Mouse (Mus musculus): ENCODE data around the gene Insr. TPM values are rescaled to one million over a fixed set of nuclear protein-coding genes. Genes with fewer than 3 reads are reported as not detected.
"Not testable (repeated sequence)": the region's sequence is repeated elsewhere in the genome, so short reads cannot be mapped to it uniquely, and the experiment has no call there.

The Insr gene
- 56.9 and 59.0 TPM in 2 replicates for polyA plus RNA-seq (2014; fragmentation: Nextera tagmentation; extraction: Ambion mirVana)

- WGBS: under 1% methylated on average over 51 of the region's 61 CpGs
- Histone ChIP-seq H3K9me3 (ENCODE audit: control insufficient read depth, low read length) (no peaks in the 10 kb centered on the region), H3K27ac (replicated peaks in 1 of 2; ENCODE audit: control insufficient read depth in 1 of 2, insufficient read depth in 1 of 2, low read depth in 2 of 2, low read length in 2 of 2) (peak within 1 kb of the TSS; percentile 81 to 89), H3K9ac (ENCODE audit: low read length) (peak within 1 kb of the TSS; percentile 88), H3K4me2 (ENCODE audit: low read length) (peak within 1 kb of the TSS; percentile 85), H3K27me3 (ENCODE audit: control insufficient read depth, insufficient read depth, low read length) (no peaks in the 10 kb centered on the region), H3K4me1 (ENCODE audit: control insufficient read depth in 2 of 2, insufficient read depth in 2 of 2, low read length in 2 of 2) (peaks cover 7 to 37% of the 10 kb centered on the region in 2 experiments), H3K4me3 (ENCODE audit: control insufficient read depth in 1 of 2, insufficient read depth in 1 of 2, low read depth in 1 of 2, low read length in 2 of 2) (peak within 1 kb of the TSS; percentile 67 to 93), H3K36me3 (ENCODE audit: control insufficient read depth, insufficient read depth, low read length) (0 out of 2 replicates have a peak, but pooled peaks cover 4% of the 10 kb centered on the region)
- ATAC-seq (ENCODE audit: insufficient number of reproducible peaks, insufficient read depth, low FRiP score, low read depth): peak; percentile 93
These were observed at the start of gene Insr for GRCm38 (mm10) chr8:3278934-3279720. Insr (minus strand) TSS chr8:3279617.

GRCm38 (mm10) chr8:3327538-3328245, 48.3 kb upstream of the Insr start:
- Histone ChIP-seq H3K9ac (ENCODE audit: low read length) (no peak overlapping the region), H3K9me3 (ENCODE audit: control insufficient read depth, low read length) (no peaks in the 10 kb centered on the region), H3K4me1 (ENCODE audit: control insufficient read depth in 2 of 2, insufficient read depth in 2 of 2, low read length in 2 of 2) (no peaks in the 10 kb centered on the region), H3K4me3 (ENCODE audit: control insufficient read depth in 1 of 2, insufficient read depth in 1 of 2, low read depth in 1 of 2, low read length in 2 of 2) (no peak overlapping the region), H3K27me3 (ENCODE audit: control insufficient read depth, insufficient read depth, low read length) (no peaks in the 10 kb centered on the region), H3K36me3 (ENCODE audit: control insufficient read depth, insufficient read depth, low read length) (no peaks in the 10 kb centered on the region), H3K4me2 (ENCODE audit: low read length) (no peak overlapping the region), H3K27ac (replicated peaks in 1 of 2; ENCODE audit: control insufficient read depth in 1 of 2, insufficient read depth in 1 of 2, low read depth in 2 of 2, low read length in 2 of 2) (no peak overlapping the region)
- no peak for ATAC-seq (ENCODE audit: insufficient number of reproducible peaks, insufficient read depth, low FRiP score, low read depth)
- 55% methylated on average over 8 of the region's 8 CpGs for WGBS

- 80% methylated on average over 1 of the region's 1 CpGs for WGBS
These were observed 47.6 kb upstream of the Insr start for GRCm38 (mm10) chr8:3327056-3327455.

GRCm38 (mm10) chr8:3324253-3324652, 44.8 kb upstream of the Insr start:
- Histone ChIP-seq H3K4me1 (ENCODE audit: control insufficient read depth in 2 of 2, insufficient read depth in 2 of 2, low read length in 2 of 2) (no peaks in the 10 kb centered on the region), H3K4me3 (ENCODE audit: control insufficient read depth in 1 of 2, insufficient read depth in 1 of 2, low read depth in 1 of 2, low read length in 2 of 2) (no peak overlapping the region), H3K9ac (ENCODE audit: low read length) (no peak overlapping the region), H3K36me3 (ENCODE audit: control insufficient read depth, insufficient read depth, low read length) (no peaks in the 10 kb centered on the region), H3K27ac (replicated peaks in 1 of 2; ENCODE audit: control insufficient read depth in 1 of 2, insufficient read depth in 1 of 2, low read depth in 2 of 2, low read length in 2 of 2) (no peak overlapping the region), H3K27me3 (ENCODE audit: control insufficient read depth, insufficient read depth, low read length) (no peaks in the 10 kb centered on the region), H3K4me2 (ENCODE audit: low read length) (no peak overlapping the region), H3K9me3 (ENCODE audit: control insufficient read depth, low read length) (no peaks in the 10 kb centered on the region)
- whole genome bisulfite sequencing: 69% methylated on average over 2 of the region's 2 CpGs
- no peak for ATAC-seq (ENCODE audit: insufficient number of reproducible peaks, insufficient read depth, low FRiP score, low read depth)

More at GRCm38 (mm10) chr8:3327056-3327455, 47.6 kb upstream of the Insr start:
- Histone ChIP-seq H3K27ac (replicated peaks in 1 of 2; ENCODE audit: control insufficient read depth in 1 of 2, insufficient read depth in 1 of 2, low read depth in 2 of 2, low read length in 2 of 2) (no peak overlapping the region), H3K27me3 (ENCODE audit: control insufficient read depth, insufficient read depth, low read length) (no peaks in the 10 kb centered on the region), H3K9ac (ENCODE audit: low read length) (no peak overlapping the region), H3K4me3 (ENCODE audit: control insufficient read depth in 1 of 2, insufficient read depth in 1 of 2, low read depth in 1 of 2, low read length in 2 of 2) (no peak overlapping the region), H3K4me1 (ENCODE audit: control insufficient read depth in 2 of 2, insufficient read depth in 2 of 2, low read length in 2 of 2) (no peaks in the 10 kb centered on the region), H3K9me3 (ENCODE audit: control insufficient read depth, low read length) (no peaks in the 10 kb centered on the region), H3K36me3 (ENCODE audit: control insufficient read depth, insufficient read depth, low read length) (no peaks in the 10 kb centered on the region), H3K4me2 (ENCODE audit: low read length) (no peak overlapping the region)
- ATAC-seq (ENCODE audit: insufficient number of reproducible peaks, insufficient read depth, low FRiP score, low read depth): no peak

- not testable (repeated sequence) for H3K4me1 ChIP-seq (ENCODE audit: control insufficient read depth in 2 of 2, insufficient read depth in 2 of 2, low read length in 2 of 2); H3K27ac ChIP-seq (replicated peaks in 1 of 2; ENCODE audit: control insufficient read depth in 1 of 2, insufficient read depth in 1 of 2, low read depth in 2 of 2, low read length in 2 of 2); H3K36me3 ChIP-seq (ENCODE audit: control insufficient read depth, insufficient read depth, low read length); H3K9me3 ChIP-seq (ENCODE audit: control insufficient read depth, low read length); H3K4me2 ChIP-seq (ENCODE audit: low read length); ATAC-seq (ENCODE audit: insufficient number of reproducible peaks, insufficient read depth, low FRiP score, low read depth); H3K27me3 ChIP-seq (ENCODE audit: control insufficient read depth, insufficient read depth, low read length); H3K9ac ChIP-seq (ENCODE audit: low read length); H3K4me3 ChIP-seq (ENCODE audit: control insufficient read depth in 1 of 2, insufficient read depth in 1 of 2, low read depth in 1 of 2, low read length in 2 of 2)
- WGBS: 93% methylated on average over 8 of the region's 11 CpGs
These were observed 39.9 kb upstream of the Insr start for GRCm38 (mm10) chr8:3319267-3319666.

- ATAC-seq (ENCODE audit: insufficient number of reproducible peaks, insufficient read depth, low FRiP score, low read depth): no peak
- no peak overlapping the region for H3K4me3 ChIP-seq (ENCODE audit: control insufficient read depth in 1 of 2, insufficient read depth in 1 of 2, low read depth in 1 of 2, low read length in 2 of 2)
- no peaks in the 10 kb centered on the region for H3K4me1 ChIP-seq (ENCODE audit: control insufficient read depth in 2 of 2, insufficient read depth in 2 of 2, low read length in 2 of 2)
- no peak overlapping the region for H3K4me2 ChIP-seq (ENCODE audit: low read length)
- 92% methylated on average over 5 of the region's 5 CpGs for WGBS
- H3K27ac ChIP-seq (replicated peaks in 1 of 2; ENCODE audit: control insufficient read depth in 1 of 2, insufficient read depth in 1 of 2, low read depth in 2 of 2, low read length in 2 of 2): no peak overlapping the region
- no peak overlapping the region for H3K9ac ChIP-seq (ENCODE audit: low read length)
- H3K9me3 ChIP-seq (ENCODE audit: control insufficient read depth, low read length): no peaks in the 10 kb centered on the region
- H3K27me3 ChIP-seq (ENCODE audit: control insufficient read depth, insufficient read depth, low read length): no peaks in the 10 kb centered on the region
- H3K36me3 ChIP-seq (ENCODE audit: control insufficient read depth, insufficient read depth, low read length): no peaks in the 10 kb centered on the region
These were observed 37.2 kb upstream of the Insr start for GRCm38 (mm10) chr8:3316585-3316984.

GRCm38 (mm10) chr8:3314345-3314744, 34.9 kb upstream of the Insr start:
- no peak overlapping the region for H3K4me3 ChIP-seq (ENCODE audit: control insufficient read depth in 1 of 2, insufficient read depth in 1 of 2, low read depth in 1 of 2, low read length in 2 of 2)
- no peak for ATAC-seq (ENCODE audit: insufficient number of reproducible peaks, insufficient read depth, low FRiP score, low read depth)
- H3K27ac ChIP-seq (replicated peaks in 1 of 2; ENCODE audit: control insufficient read depth in 1 of 2, insufficient read depth in 1 of 2, low read depth in 2 of 2, low read length in 2 of 2): no peak overlapping the region
- H3K9me3 ChIP-seq (ENCODE audit: control insufficient read depth, low read length): no peaks in the 10 kb centered on the region
- WGBS: 72% methylated on average over 2 of the region's 2 CpGs
- no peaks in the 10 kb centered on the region for H3K36me3 ChIP-seq (ENCODE audit: control insufficient read depth, insufficient read depth, low read length)
- H3K27me3 ChIP-seq (ENCODE audit: control insufficient read depth, insufficient read depth, low read length): no peaks in the 10 kb centered on the region
- no peak overlapping the region for H3K9ac ChIP-seq (ENCODE audit: low read length)
- H3K4me2 ChIP-seq (ENCODE audit: low read length): no peak overlapping the region
- H3K4me1 ChIP-seq (ENCODE audit: control insufficient read depth in 2 of 2, insufficient read depth in 2 of 2, low read length in 2 of 2): no peaks in the 10 kb centered on the region

All from heart, embryonic 14.5 days (tissue).